Mouse (Mus musculus): ENCODE measurements around the gene Chrd.

DNA sequence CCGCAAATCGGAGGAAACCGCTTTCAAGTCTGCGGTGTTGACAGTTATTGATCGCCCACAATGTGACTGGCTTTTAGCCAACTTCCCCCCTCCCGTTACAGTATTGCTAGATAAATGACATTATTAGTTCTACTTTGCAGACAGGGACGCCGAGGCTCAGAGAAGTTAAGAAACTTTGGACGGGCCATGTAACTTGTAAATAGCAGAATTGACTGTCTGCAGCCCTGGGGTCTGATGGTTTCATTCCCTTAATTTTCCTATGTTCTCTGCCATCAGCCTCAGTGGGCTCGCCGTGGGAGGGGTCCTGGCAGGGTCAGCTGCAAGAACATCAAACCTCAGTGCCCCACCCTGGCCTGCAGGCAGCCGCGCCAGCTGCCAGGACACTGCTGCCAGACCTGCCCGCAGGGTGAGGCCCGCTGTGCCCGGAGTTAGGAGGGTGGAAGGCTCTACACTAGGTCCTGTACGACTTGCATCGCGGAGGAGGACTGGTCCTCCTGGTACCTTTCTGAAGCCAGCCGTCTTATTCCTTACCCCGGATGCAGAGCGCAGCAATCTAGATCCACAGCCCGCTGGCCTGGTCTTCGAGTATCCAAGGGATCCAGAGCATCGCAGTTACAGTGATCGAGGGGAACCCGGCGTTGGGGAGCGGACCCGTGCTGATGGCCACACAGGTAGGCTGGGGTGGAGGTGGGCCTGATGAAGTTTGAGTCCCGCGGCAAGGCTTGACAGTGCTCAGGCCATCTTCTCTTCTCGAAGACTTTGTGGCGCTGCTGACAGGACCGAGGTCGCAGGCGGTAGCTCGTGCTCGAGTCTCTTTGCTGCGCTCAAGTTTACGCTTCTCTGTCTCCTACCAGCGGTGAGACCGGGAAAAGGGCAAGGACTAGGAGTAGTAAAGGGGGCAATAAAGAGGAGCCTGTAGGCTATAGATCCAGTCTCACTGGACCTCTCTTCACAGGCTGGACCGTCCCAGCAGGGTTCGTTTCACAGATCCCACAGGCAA lies 1.1 kb downstream of the Chrd start, which contains the start of gene Thpo:
- TF ChIP-seq CTCF (IDR thresholded peaks at IDR 0.05; ENCODE audit: borderline replicate concordance, control insufficient read depth, extremely low read depth, insufficient read depth, low read length, poor library complexity) = no peak
- no peak for TF ChIP-seq POLR2A (IDR thresholded peaks at IDR 0.05; ENCODE audit: control insufficient read depth, extremely low read depth, insufficient read depth, low read length, poor library complexity)
